Mouse (Mus musculus): Measurements from ENCODE around the gene 2900011O08Rik.
"Not testable (repeated sequence)": the region's sequence is repeated elsewhere in the genome, so short reads cannot be mapped to it uniquely, and the experiment has no call there.

Gene 2900011O08Rik

DNA sequence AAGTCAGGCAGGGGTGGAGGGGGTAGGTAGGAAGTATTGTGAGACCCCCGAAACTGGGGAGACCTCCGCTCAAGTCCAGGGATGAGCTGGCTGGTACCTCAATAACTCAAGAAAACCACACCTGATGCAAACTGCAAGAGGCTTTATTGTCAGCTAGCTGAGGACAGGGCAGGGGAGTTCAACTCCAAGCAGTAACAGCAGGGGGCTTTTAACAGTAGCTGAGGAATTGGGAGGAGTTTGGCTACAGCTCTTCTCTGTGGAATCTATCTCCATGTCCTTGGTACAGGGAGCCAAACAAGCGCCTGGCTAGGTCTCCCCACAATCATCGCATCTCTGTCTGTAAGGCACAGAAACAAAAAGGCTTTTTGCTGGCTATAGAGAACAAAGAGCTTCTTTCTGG is 80.2 kb downstream of the 2900011O08Rik start:
- not testable (repeated sequence) for DNase-seq (ENCODE audit: low spot score)

DNA sequence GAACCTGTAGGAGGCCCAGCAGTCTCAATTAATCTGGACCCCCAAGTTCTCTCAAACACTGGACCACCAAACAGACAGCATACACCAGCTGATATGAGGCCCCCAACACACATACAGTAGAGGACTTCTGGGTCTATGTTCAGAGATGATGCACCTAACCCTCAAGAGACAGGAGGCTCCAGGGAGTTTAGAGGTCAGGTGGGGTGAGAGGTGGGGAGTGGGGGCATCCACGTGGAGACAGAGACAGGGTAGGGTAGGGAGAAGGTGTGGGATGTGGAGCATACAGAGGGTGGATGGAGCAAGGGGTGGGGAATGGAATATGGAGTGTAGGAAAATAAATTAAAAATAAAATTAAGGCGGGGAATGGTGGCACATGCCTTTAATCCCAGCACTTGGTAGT is 82.3 kb downstream of the 2900011O08Rik start:
- DNase-seq (ENCODE audit: low spot score), result not testable (repeated sequence)

DNA sequence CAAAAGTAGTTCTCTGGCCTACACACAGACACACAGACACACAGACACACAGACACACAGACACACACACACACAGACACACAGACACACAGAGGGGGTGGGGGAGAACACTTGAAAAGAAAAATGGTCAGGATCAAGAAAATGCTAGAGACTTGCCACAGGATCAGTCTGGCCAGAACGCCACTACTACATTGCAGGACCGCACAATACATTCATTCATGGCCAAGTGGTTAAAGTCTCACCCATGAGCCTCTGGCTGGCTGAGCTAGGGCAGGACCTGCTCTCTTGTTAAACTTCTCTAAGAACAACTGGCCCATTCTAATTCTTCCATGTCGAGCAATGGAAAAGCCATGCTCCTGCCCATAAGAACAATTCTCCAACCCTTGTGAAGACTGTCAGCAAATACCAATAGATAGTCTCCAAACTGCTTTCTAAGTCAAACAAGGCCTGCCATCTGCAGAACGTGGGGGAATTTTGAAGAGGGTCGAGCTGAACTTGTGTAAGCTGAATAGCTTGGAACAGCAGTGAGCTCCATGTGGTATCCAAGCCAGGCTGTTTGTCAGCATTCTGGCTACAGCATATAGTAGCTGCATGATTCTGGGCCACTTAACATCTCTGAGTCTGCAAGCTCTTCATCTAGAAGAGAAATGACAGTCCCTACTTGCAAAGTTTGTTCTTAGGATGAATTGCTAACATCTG is 84.2 kb downstream of the 2900011O08Rik start:
- no peak for DNase-seq (ENCODE audit: low spot score)

DNA sequence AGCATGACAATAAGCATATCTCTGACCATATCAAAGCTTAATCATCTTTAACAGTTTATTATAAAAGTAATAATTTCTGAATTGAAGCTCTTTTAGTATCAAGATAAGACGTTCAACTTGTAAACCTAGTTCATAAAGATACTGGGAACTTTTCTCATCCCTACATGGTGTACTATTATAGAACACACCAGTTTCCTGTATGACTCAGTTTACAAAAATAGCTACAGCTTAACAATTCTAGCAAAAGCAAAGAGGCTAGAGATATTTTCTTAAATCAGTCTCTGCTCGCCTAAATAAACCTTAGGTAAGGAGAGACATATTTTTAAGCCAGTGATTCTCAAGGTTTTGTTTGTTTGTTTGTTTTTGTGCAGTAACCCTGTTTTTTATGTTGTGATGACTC is 96.5 kb downstream of the 2900011O08Rik start:
- no peak for DNase-seq (ENCODE audit: low spot score)

DNA sequence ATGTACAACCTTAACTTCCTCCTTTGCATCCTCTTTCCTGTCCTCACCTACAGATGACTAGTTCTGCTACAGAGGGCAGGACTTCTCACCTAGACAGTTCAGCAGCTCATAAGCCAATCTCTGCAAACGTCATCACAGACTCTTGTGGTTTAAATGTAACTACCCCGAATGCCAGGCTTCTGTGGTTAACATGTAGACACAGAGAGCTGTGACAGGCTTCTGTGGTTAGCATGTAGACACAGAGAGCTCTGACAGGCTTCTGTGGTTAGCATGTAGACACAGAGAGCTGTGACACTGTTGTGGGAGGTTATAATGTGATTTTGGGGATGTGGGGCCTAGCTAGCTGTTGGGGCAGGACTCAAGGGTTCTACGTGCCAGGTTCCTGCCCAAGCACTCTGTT is 101.8 kb downstream of the 2900011O08Rik start:
- DNase-seq (ENCODE audit: low spot score), result no peak

DNA sequence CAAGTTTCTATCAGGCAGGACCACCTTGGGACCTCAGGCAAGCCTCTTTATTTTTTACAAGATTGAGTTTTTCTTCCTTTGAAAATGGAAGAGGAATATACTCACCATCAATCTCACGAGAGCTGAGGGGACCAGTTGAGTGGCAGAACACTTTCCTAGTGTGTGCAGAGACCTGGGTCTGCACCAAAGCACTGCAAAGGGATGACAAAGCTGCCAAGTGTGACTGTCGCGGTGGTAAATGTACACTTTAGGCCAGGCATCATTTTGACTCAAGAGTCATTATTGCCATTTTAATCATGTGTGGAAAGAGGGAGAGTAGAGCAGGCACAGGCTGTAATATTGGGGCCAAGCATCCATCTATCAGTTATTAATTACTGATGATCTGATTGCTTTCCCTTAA is 102.9 kb downstream of the 2900011O08Rik start:
- DNase-seq (ENCODE audit: low spot score), result no peak

DNA sequence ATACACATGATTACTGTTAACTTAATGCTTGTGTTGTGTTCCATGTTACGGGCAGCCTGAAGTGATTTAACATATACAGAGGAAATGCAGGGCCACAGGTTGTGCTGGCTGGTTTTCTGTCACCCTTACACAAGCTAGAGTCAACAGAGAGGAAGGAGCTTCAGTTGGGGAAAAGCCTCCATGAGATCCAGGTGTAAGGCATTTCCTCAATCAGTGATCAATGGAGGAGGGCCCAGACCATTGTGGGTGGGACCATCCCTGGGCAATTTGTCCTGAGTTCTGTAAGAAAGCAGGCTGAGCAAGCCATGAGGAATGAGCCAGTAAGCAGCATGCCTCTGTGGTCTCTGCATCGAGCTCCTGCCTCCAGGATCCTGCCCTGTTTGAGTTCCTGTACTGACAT is 105.4 kb downstream of the 2900011O08Rik start:
- DNase-seq (ENCODE audit: low spot score), result no peak

DNA sequence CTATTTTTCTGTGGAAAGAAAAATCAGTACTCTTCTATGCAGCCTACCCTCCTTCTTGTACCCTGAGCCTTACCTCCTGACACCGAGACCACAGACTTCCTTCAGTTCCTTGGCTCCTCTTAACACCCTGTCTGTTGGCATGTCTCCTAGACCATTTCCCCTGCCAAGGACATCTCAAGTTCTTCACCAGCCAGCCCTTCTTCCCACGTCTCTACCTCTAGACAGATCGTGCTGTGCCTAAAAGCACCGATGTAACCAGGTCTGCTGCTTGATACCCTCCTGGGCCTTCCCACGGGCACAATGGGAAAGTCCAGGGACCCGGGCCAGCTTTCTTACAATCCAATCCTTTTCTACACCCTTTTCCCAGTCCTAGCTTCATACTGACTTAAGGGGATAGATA is 119.5 kb downstream of the 2900011O08Rik start:
- no peak for DNase-seq (ENCODE audit: low spot score)

DNA sequence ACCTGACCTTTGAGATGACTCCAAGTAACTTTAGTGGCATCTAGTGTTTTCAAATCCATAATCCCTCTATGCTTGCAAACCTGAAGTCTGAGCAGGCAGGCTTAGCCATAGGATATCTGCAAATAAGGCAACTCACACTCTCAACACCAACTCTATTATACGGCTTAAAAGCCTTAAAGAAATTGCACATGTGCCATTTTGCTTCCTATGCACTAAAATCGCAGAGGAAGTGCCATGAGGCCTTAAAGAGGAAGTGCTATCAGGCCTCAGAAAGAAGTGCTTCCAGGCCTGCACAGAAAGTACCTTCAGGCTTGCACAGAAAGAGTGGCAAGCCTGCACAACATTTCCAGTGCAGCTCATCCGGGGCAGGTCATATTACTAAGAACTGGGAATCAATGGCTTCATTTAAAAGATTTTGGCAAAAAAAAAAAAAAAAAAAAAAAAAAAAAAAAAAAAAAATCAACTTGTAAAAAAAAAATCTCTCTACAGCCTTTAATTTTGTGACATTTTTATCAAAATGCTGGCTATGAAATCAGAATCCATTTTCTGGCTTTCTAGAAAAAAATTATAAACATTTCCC is 123.3 kb downstream of the 2900011O08Rik start:
- no peak for DNase-seq (ENCODE audit: low spot score)

DNA sequence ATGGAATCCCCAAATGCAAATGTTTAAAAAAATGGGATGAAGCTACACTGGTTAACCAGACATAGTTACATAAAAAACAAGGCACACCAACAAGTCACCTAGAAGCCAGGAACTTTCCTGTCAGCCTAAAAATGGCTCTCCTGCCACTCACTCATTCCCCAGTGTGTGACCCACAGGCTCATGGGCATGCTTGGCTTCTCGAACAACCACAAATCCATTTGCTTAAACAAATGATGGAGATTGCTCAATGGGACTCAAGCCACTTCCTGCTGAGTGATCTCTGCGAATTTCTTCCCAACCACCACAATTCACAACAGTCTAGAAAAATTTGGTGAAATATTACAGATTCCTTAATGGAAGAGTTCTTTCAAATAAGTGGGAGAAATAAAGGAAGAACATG is 124.5 kb downstream of the 2900011O08Rik start:
- DNase-seq (ENCODE audit: low spot score), result no peak

DNA sequence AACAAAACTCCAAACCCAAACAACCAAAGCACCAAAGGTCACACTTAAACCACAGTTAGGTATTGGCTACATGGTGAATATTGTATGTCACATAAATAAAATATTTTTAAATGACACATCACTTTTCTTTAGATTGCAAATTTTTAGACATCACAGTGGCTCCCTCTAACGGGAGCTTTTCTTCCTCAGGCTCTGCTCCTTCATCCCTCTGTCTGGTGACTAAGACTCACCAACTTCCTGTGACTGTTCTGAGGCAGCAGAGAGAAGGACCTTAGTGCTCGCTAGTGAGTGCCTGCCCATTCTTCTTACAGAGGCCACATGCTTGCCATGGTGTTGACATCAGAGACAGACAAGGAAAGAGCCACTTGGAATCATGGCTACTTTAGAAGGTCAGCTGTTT is 125.7 kb downstream of the 2900011O08Rik start:
- no peak for DNase-seq (ENCODE audit: low spot score)

DNA sequence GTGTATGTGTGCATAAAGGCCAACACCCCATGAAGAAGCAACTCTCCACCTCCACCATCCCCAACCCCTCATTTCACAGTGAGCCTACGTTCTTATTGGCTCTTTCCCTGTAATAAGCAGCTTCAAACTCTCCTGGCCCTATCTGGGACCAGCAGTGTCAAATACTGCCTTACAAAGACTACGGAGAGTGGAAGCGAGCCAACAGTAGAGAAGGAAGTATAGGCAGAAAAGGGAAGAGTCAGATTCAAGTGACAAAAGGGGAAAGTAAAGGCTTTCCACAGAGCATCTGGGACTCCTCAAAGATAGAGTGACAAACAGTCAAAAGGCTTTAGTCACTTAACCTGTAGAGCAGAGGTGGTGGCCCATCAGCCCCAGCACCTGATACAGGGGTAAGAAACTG is 126.3 kb downstream of the 2900011O08Rik start:
- DNase-seq (ENCODE audit: low spot score), result no peak

DNA sequence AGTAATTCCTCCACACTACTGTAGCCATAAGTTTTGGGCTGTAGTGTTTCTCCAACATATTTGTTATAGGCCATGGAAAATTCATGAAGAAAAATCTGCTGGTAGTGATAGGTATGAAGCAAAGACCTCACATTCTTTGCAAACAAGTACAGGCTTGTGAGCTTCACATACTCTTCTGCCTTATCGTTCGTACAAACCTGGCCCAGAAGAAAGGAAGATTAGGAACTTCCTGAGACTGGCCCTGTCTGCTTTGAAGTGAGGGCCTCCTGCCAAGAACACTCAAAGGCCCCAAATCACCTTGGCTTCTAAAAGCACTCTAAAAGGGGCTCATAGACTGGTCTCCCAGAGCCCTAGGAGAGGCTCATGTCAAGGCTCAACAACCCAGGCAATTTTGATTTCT is 130.9 kb downstream of the 2900011O08Rik start:
- DNase-seq (ENCODE audit: low spot score), result no peak

DNA sequence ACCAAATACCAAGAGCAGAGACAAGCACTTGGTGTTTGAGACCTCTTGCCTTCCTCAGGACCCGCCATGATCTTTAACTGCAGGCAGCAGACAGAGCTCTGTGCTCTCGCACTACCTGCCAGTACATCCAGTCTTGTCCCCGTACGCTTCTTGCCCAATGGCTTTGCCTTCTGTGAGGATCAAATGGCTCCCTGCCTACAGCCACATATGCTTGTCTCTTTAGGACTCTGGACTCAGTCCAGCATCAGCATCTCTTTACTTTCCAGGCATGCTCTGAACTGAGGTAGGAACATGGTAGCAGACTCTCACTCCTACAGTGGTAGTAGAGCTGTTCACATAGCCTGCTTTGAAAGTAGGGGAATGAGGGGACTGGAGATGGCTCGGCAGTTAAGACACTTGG is 134.5 kb downstream of the 2900011O08Rik start:
- no peak for DNase-seq (ENCODE audit: low spot score)

DNA sequence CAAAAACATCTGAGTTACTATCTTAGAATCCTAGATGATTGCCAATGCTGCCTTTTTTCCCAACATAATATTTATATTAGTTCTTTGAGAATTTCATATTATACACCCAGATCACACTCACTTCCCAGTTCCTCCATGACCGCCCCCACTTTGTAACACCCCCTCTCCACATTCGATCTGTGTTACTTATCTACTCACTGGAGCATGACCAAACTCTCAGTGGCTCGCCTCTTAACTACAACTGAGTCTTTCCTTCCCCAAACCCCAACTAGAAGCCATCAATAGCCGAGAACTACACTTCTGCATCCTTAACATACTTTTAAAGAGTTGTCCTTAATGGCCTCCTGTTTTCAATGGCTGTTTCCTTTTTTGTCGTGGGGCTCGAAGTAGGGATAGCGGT is 135.2 kb downstream of the 2900011O08Rik start:
- DNase-seq (ENCODE audit: low spot score), result no peak

DNA sequence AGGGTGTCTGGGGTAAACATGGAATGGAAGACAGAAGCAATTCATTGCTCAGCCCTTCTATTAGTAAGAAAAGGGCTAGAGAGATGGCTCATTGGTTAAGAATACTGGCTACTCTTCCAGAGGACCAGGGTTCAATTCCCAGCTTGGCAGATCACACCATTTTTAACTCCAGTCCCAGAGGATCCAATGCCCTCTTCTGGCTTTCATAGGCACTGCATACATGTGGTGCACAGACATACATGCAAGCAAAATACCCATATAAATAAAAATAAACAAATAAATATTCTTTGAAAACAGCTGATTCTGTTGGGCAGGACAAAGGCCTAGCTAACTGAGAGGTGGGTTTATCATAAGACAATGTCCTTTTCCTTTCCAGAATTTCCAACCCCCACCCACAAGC is 136.2 kb downstream of the 2900011O08Rik start:
- DNase-seq (ENCODE audit: low spot score), result no peak

DNA sequence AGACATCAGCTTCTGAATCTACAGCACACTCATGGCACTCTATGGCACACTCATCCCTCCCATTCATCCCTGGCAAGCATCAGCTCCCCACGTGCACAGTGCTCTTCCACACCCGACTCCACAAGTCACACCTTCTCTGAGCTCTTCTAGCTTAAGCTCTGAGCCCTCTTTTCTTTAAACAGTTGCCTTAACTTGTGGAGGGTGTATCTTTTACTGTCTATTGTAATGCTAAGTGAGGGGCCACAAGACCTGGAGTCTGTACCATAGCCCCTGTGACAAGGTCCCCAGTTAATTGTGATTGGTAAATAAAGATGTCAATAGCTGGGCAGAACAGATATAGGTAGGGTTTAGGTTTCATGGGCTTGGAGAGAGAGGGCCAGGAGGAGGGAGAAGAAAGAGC is 137.5 kb downstream of the 2900011O08Rik start:
- no peak for DNase-seq (ENCODE audit: low spot score)

DNA sequence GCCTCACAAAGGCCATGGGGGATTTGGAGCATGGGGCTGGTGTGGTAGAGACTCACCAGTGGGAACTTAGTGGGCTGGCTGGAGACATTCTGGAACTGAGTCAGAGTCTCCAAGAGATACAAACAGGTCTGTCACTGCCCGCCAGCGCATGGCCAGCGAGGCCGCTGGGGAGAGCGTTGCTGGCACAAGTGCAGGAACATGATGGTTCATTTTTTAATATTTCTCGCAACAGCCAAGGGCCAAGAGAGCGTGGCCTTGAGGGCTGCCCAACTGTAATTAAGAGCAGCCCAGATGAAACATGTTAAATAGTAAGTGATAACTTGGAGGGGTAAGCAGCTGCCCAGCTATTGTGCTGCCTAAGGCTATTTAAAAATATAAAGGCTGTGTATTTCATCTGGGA is 138.3 kb downstream of the 2900011O08Rik start:
- peak; percentile 64 for DNase-seq (ENCODE audit: low spot score)

DNA sequence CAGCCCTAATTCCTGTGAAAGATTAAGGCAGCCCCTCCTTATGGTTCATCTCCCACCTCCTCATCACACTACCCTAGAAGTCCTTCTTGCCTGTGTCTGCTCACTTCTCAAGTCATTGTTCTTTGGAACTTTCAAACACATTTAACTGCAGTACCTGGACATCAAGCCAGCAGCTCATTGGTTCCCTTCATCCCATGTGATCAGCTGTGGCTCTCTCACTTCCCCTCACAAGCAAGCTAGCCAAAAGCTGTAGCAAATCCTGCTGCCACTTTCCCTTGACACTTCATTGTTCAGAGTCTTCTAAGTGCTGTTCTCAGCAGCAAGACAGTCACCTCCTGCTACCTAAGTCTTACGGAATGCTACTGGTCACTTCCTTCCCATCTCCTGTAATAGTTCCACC is 138.8 kb downstream of the 2900011O08Rik start:
- no peak for DNase-seq (ENCODE audit: low spot score)

DNA sequence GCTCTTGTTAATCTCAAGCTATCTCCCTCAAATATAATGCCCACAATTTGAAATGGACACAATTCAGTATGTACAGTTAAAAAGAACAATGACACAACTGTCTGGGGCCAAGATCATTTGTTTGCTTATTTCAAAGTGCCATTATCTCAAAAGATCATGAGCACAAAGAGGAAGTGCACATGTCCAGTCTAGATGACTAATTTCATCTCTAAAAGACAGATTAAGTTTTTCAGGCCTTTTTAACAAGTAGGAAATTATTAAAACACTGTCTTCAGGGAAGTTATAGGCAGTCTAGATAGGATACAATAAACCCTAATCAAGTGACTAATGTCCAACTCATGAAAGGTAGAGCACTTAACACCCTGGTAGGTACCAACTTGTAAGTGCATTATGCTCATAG is 142.6 kb downstream of the 2900011O08Rik start:
- DNase-seq (ENCODE audit: low spot score), result no peak

DNA sequence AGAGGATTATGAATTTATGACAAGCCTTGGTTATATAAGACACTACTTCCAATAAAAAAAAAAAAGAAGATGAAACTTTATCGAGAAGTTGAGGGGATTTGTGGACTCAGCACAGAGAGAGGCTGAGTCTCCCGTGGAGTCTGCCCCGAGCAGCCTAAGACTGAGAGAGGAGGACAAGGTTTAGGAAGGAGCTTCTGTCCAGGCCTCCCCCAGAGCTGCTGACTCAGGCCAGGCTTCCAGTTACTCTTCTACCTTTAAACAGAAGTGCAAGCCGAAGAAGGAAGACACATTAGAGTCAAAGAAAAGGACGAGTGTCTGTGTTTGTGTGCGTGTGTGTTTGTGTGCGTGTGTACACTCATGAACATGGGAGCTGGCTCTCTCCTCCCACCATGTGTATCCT is 144.4 kb downstream of the 2900011O08Rik start:
- DNase-seq (ENCODE audit: low spot score), result no peak

DNA sequence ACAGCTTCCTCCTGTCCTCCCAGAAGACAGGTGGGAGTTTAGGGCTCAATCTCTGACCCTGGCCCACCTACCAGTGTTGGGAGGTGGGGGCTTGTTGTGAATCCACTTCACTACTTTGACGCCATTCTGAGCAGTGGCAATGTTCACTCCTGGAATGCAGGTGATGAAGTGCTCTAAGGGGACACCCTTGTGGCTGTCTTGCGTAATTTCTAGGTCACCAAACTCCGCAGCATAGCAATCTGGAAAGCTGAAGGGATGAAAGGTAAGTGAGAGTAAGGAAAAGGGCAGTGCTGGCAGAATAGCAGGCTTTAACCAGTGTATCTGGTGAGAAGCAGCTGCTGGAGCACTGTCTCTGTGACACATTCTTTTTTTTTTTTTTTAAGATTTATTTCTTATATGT is 145.0 kb downstream of the 2900011O08Rik start:
- no peak for DNase-seq (ENCODE audit: low spot score)

DNA sequence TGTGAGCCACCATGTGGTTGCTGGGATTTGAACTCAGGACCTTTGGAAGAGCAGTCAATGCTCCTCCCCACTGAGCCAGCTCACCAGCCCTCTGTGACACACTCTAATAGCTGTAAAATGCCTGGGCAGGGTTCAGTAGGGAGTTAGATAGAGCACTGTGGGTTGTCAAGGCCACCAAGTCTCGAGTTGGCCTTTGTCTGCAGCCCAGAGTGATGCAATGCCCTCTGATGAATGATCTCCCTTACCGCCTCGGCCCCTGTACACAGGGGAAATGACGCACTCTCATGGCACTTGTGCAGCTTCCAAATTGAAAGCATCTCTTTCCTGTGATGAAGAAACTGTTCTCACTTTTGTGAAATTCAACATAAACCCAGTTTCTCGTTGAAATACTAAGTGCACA is 145.4 kb downstream of the 2900011O08Rik start:
- DNase-seq (ENCODE audit: low spot score), result no peak

DNA sequence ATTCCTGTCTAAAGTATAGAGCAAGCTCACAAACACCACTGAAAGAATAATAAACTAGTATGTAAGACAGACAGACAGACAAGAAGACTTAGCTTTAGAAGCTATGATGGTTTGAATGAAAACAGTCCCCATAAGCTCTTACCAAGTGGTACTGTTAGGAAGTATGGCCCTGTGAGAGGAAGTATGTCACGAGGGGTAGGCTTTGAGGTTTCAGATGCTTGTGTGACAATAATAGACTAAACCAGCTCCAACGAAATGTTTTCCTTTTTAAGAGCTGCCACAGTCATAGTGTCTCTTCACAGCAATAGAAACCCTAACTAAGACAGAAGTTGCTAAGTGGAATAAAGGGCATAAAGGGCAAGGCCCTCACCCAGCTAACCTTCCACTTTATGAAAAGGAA is 148.6 kb downstream of the 2900011O08Rik start:
- no peak for DNase-seq (ENCODE audit: low spot score)
